Comparison of ENCODE assay signal across 26 mouse cellular contexts in the genomic region with DNA sequence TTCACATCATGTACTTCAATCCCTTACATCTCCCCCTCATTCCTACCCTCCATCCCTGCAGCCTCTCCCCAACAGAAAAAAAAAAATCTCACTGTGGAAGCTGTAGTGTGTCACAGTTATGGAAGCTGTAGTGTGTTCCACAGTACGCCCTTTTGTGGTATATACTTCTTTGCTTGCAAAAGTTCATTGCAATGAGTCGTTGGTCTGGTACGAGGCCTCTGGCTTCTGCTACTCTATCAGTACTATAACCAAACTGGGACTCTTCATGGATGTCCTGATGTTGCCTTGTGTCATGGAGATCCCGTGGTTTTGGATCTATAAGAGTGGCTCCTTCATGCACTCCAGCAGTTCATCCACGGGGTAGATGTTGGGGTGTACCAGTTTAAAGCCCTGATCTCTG. TPM values are rescaled to one million over a fixed set of nuclear protein-coding genes. Genes with fewer than 3 reads are reported as not detected.
DNase-seq lines count a peak whose midpoint lies in the region; ATAC-seq and TF ChIP-seq lines count a peak whose summit lies in the region.
"Had no signal": no experiment of that assay in that cellular context is flagged by ENCODE, and none has a peak within 500 bp of the region (broad histone marks: within the 10 kb centered on the region; RNA-seq: fewer than 3 reads in every experiment).

No protein-coding gene starts in this region.

- TF ChIP-seq POLR2A in embryonic fibroblast, embryonic 13.5 days (IDR thresholded peaks at IDR 0.05; ENCODE audit: low read depth, low read length), result no peak

- H3K9me3 ChIP-seq in midbrain, embryonic 16.5 days (replicated peaks; ENCODE audit: control insufficient read depth, low read length, poor library complexity, severe bottlenecking), result no peaks in the 10 kb centered on the region
- H3K9me3 ChIP-seq: embryonic facial prominence, embryonic 10.5 days; embryonic facial prominence, embryonic 12.5 days; forebrain, embryonic 10.5 days; forebrain, embryonic 13.5 days; forebrain, embryonic 15.5 days; G1E had no signal

- peak; percentile 83 for DNase-seq in 3T3-L1 (ENCODE audit: low read depth, low spot score)
- DNase-seq in NIH3T3 (ENCODE audit: low read depth), result peak; percentile 62
- no peak for DNase-seq in frontal cortex, postnatal 14 days (ENCODE audit: low spot score in 2 of 2)
- DNase-seq in thymus, postnatal 0 days (ENCODE audit: low spot score), result no peak
- DNase-seq: adrenal gland, adult 8-10 months; adrenal gland, postnatal 14 days; B cell, adult 2 months; cerebellum, adult 11-12 months; cerebellum, adult 2 months; cerebellum, adult 9-10 months; cerebellum, postnatal 10 days; cerebellum, postnatal 25 days had no signal

- no peak for TF ChIP-seq CTCF in embryonic fibroblast, embryonic 13.5 days (IDR thresholded peaks at IDR 0.05; ENCODE audit: borderline replicate concordance, insufficient read depth, low read length)

- no peak overlapping the region for H3K4me2 ChIP-seq in midbrain, embryonic 16.5 days (ENCODE audit: low read length)
- H3K4me2 ChIP-seq: embryonic facial prominence, embryonic 12.5 days; forebrain, embryonic 13.5 days; forebrain, embryonic 15.5 days had no signal

- ATAC-seq in midbrain, embryonic 16.5 days, result no peak
- ATAC-seq: activated CD4-positive, CD25-positive, alpha-beta regulatory T cell, adult 4 months; CD4-positive, CD25-positive, alpha-beta regulatory T cell, adult 4 months; forebrain, embryonic 13.5 days; forebrain, embryonic 15.5 days had no signal

- H3K27me3 ChIP-seq in midbrain, embryonic 16.5 days (ENCODE audit: control insufficient read depth, insufficient read depth, low read depth, low read length), result no peaks in the 10 kb centered on the region
- H3K27me3 ChIP-seq: CH12.LX; embryonic facial prominence, embryonic 12.5 days; forebrain, embryonic 13.5 days; forebrain, embryonic 15.5 days had no signal

- no peaks in the 10 kb centered on the region for H3K36me3 ChIP-seq in midbrain, embryonic 16.5 days (ENCODE audit: control insufficient read depth, insufficient read depth, low read length)
- H3K36me3 ChIP-seq: embryonic facial prominence, embryonic 10.5 days; embryonic facial prominence, embryonic 12.5 days; forebrain, embryonic 10.5 days; forebrain, embryonic 15.5 days; G1E had no signal

- WGBS in midbrain, embryonic 16.5 days, result 90% methylated on average over 5 of the region's 5 CpGs

- no peak overlapping the region for H3K9ac ChIP-seq in midbrain, embryonic 16.5 days (ENCODE audit: low read depth, low read length)
- H3K9ac ChIP-seq: embryonic facial prominence, embryonic 12.5 days; forebrain, embryonic 13.5 days; forebrain, embryonic 15.5 days had no signal

- peak overlapping the region; percentile 58 for H3K27ac ChIP-seq in embryonic fibroblast, embryonic 13.5 days (ENCODE audit: insufficient read depth, low read length)
- no peak overlapping the region for H3K27ac ChIP-seq in midbrain, embryonic 16.5 days (ENCODE audit: low read length)
- H3K27ac ChIP-seq: embryonic facial prominence, embryonic 10.5 days; embryonic facial prominence, embryonic 12.5 days; forebrain, embryonic 10.5 days; forebrain, embryonic 13.5 days; forebrain, embryonic 15.5 days had no signal

- H3K4me3 ChIP-seq in embryonic fibroblast, embryonic 13.5 days (ENCODE audit: insufficient read depth, low read length), result no peak overlapping the region
- H3K4me3 ChIP-seq in midbrain, embryonic 16.5 days (ENCODE audit: low read depth, low read length), result no peak overlapping the region
- H3K4me3 ChIP-seq: embryonic facial prominence, embryonic 10.5 days; embryonic facial prominence, embryonic 12.5 days; erythroblast, embryonic 14.5 days; forebrain, embryonic 10.5 days; forebrain, embryonic 13.5 days; forebrain, embryonic 15.5 days had no signal

- H3K4me1 ChIP-seq in embryonic fibroblast, embryonic 13.5 days (ENCODE audit: control insufficient read depth, insufficient read depth, low read length), result no peaks in the 10 kb centered on the region
- H3K4me1 ChIP-seq in midbrain, embryonic 16.5 days (ENCODE audit: control insufficient read depth, insufficient read depth, low read length), result no peaks in the 10 kb centered on the region
- H3K4me1 ChIP-seq: embryonic facial prominence, embryonic 10.5 days; embryonic facial prominence, embryonic 12.5 days; forebrain, embryonic 13.5 days; forebrain, embryonic 15.5 days had no signal

RNA-seq across cellular contexts. Expression of a gene that starts 39.0 kb away (rescaled TPM):
- polyA plus RNA-seq in embryonic fibroblast, embryonic 13.5 days (2011; ENCODE audit: insufficient read length, low read depth, missing spikeins), result not detected in 2 replicates
- not detected in 2 replicates for polyA plus RNA-seq in midbrain, embryonic 16.5 days (2015; fragmentation: Nextera tagmentation; extraction: Ambion mirVana)
- 0.13 and 0.25 TPM in 2 replicates for polyA plus RNA-seq in thymus, postnatal 0 days (2015; fragmentation: Nextera tagmentation; extraction: Ambion mirVana)
- polyA plus RNA-seq: CD4-positive, CD25-positive, alpha-beta regulatory T cell, adult 4 months; cerebellum, adult 2 months; cortical plate, adult 2 months; erythroblast, embryonic 14.5 days; forebrain, embryonic 10.5 days; forebrain, embryonic 13.5 days; forebrain, embryonic 15.5 days; frontal cortex, adult 2 months; G1E had no signal

Comparison
In these comparisons a context has a peak if more than half of its experiments do, and no peak if none do; other contexts are left out.
1. DNase-seq: peak in 3T3-L1 (single experiment) and NIH3T3 (single experiment); none in frontal cortex, postnatal 14 days (0 of 2) and thymus, postnatal 0 days (single experiment).